Mouse (Mus musculus) left cerebral cortex, adult 2 months (tissue): ENCODE results near the gene Prss53. TPM values are rescaled to one million over a fixed set of nuclear protein-coding genes. Genes with fewer than 3 reads are reported as not detected.

Source experiments
- DNase-seq, 2 experiments: peaks; one replicate each; pipeline ENCODE4 v3.0.0; 2021 to 2022; ENCODE audit warnings: low spot score in 2 of 2, mixed read lengths in 1 of 2; ENCODE audit errors: extremely low spot score in 1 of 2
- H3K27ac ChIP-seq: fragments of 200-600 bp; 2 replicates; pipeline ENCODE4 v1.8.1; 2022
- H3K4me3 ChIP-seq: fragments of 200-600 bp; 2 replicates; pipeline ENCODE4 v1.8.1; 2022
- CTCF ChIP-seq: fragments of 200-600 bp; IDR thresholded peaks from 2 replicates; pipeline ENCODE4 v1.8.1; 2022; ENCODE audit warnings: antibody characterized with exemption, mild to moderate bottlenecking, moderate library complexity
- intact Hi-C: fragments of 180-260 bp; cut with DNase I; formaldehyde crosslinking; loops from one replicate; pipeline ENCODE4 v1.15.1; 2025
- total RNA-seq, 2 experiments: library from RNA; stranded (reverse); gene quantifications; 2 replicates each; pipeline ENCODE4 v1.2.3; 2021

The Prss53 gene
- total RNA-seq, 2 experiments from 2014 or later = 2.1 to 2.8 TPM

- intact Hi-C loops = no loop called here
- H3K27ac ChIP-seq = no peak overlapping the region
- H3K4me3 ChIP-seq = no peak overlapping the region
- no peak for TF ChIP-seq CTCF
- no peak for DNase-seq
Measured at GRCm38 (mm10) chr7:127887191-127887590, 3.6 kb downstream of the Prss53 start.

GRCm38 (mm10) chr7:127886551-127886950, 4.2 kb downstream of the Prss53 start:
- no peak for DNase-seq
- no peak for TF ChIP-seq CTCF
- Histone ChIP-seq H3K4me3 (no peak overlapping the region), H3K27ac (no peak overlapping the region)
- intact Hi-C loops = no loop called here

GRCm38 (mm10) chr7:127885951-127886350, 4.8 kb downstream of the Prss53 start:
- intact Hi-C loops = no loop called here
- TF ChIP-seq CTCF = no peak
- DNase-seq = peak in 1 of 2 experiments; percentile 36
- no peak overlapping the region for H3K4me3 ChIP-seq
- no peak overlapping the region for H3K27ac ChIP-seq

GRCm38 (mm10) chr7:127880431-127880830, 10.3 kb downstream of the Prss53 start:
- Histone ChIP-seq H3K4me3 (no peak overlapping the region), H3K27ac (no peak overlapping the region)
- no peak for TF ChIP-seq CTCF
- intact Hi-C loops = no loop called here
- no peak for DNase-seq

- intact Hi-C loops = loop anchor here (2.0 to 5.0 kb wide), 2 partner anchors 14 to 57 kb away; partner anchors contain the start of genes Stx1b and Stx4a
- TF ChIP-seq CTCF = no peak
Measured at GRCm38 (mm10) chr7:127879301-127879700, 11.5 kb downstream of the Prss53 start.

GRCm38 (mm10) chr7:127876467-127877348, 14.1 kb downstream of the Prss53 start, which contains the start of gene Zfp668:
Zfp668 (minus strand) TSS chr7:127876828.
- Histone ChIP-seq H3K27ac (peak within 1 kb of the TSS; percentile 99), H3K4me3 (peak within 1 kb of the TSS; percentile 68)
- intact Hi-C loops = loop anchor here (2.0 to 5.0 kb wide), 2 partner anchors 36 to 54 kb away; partner anchors contain the start of genes Kat8, Stx1b and Stx4a
- no peak for TF ChIP-seq CTCF
- peak; percentile 87 to 89 for DNase-seq

More at GRCm38 (mm10) chr7:127879301-127879700, 11.5 kb downstream of the Prss53 start:
- H3K27ac ChIP-seq = no peak overlapping the region
- no peak for DNase-seq
- H3K4me3 ChIP-seq = no peak overlapping the region

GRCm38 (mm10) chr7:127876041-127876466, 14.7 kb downstream of the Prss53 start, which contains the start of gene Zfp646:
Zfp646 (plus strand) TSS chr7:127876221.
- peak; percentile 71 to 74 for DNase-seq
- TF ChIP-seq CTCF = no peak
- peak within 1 kb of the TSS; percentile 68 for H3K4me3 ChIP-seq
- H3K27ac ChIP-seq = peak within 1 kb of the TSS; percentile 99
- intact Hi-C loops = loop anchor here (2.0 to 5.0 kb wide), 2 partner anchors 37 to 54 kb away; partner anchors contain the start of genes Kat8, Stx1b and Stx4a

GRCm38 (mm10) chr7:127875627-127876001, 15.2 kb downstream of the Prss53 start:
- DNase-seq = peak; percentile 93 to 94
- TF ChIP-seq CTCF = no peak
- intact Hi-C loops = loop anchor here (1.0 to 5.0 kb wide), 4 partner anchors 34 to 75 kb away; partner anchors contain the start of genes Hsd3b7, Kat8, Stx1b and Stx4a
- Histone ChIP-seq H3K4me3 (peak overlapping the region; percentile 68), H3K27ac (peak overlapping the region; percentile 99)

GRCm38 (mm10) chr7:127874812-127875626, 15.8 kb downstream of the Prss53 start:
- DNase-seq = no peak
- H3K27ac ChIP-seq = peak overlapping the region; percentile 99

GRCm38 (mm10) chr7:127870136-127870821, 20.5 kb downstream of the Prss53 start:
- TF ChIP-seq CTCF = peak; percentile 6
- intact Hi-C loops = no loop called here
- no peak for DNase-seq
- Histone ChIP-seq H3K27ac (no peak overlapping the region), H3K4me3 (no peak overlapping the region)

More at GRCm38 (mm10) chr7:127874812-127875626, 15.8 kb downstream of the Prss53 start:
- H3K4me3 ChIP-seq = peak overlapping the region; percentile 68
- no peak for TF ChIP-seq CTCF
- intact Hi-C loops = loop anchor here (1.0 to 5.0 kb wide), 3 partner anchors 34 to 75 kb away; partner anchors contain the start of genes Hsd3b7, Stx1b and Stx4a
